Mouse (Mus musculus) hindbrain, embryonic 11.5 days (tissue): ENCODE data around the gene Mc1r. TPM values are rescaled to one million over a fixed set of nuclear protein-coding genes. Genes with fewer than 3 reads are reported as not detected.
A peak's percentile ranks its signal among the peaks of the same experiment; 100 is the strongest.

Experiments used
- ATAC-seq: fragments of 200-750 bp; cut with Nextera tagmentation; 2 replicates; pipeline ENCODE4 v1.8.0; 2017; ENCODE audit warnings: mild to moderate bottlenecking, moderate TSS enrichment, moderate library complexity; ENCODE audit not compliant: low FRiP score
- DNase-seq: peaks from one replicate; pipeline ENCODE4 v3.0.0-alpha.2; 2015; ENCODE audit warnings: low spot score
- H3K27ac ChIP-seq: fragments of 300-500 bp; sonication (generic); 2 replicates; pipeline ENCODE4 v1.5.1; 2014; ENCODE audit warnings: mild to moderate bottlenecking, low read depth, low read length
- H3K27me3 ChIP-seq: fragments of 300-500 bp; sonication (generic); 2 replicates; pipeline ENCODE4 v1.6.1; 2014; ENCODE audit warnings: mild to moderate bottlenecking, low read length, moderate library complexity, mixed read lengths; ENCODE audit not compliant: control insufficient read depth, insufficient read depth
- H3K36me3 ChIP-seq: fragments of 300-500 bp; sonication (generic); 2 replicates; pipeline ENCODE4 v1.6.1; 2014; ENCODE audit warnings: mild to moderate bottlenecking, low read length, moderate library complexity, mixed read lengths; ENCODE audit not compliant: control insufficient read depth, insufficient read depth
- H3K4me1 ChIP-seq: fragments of 300-500 bp; sonication (generic); replicated peaks from 2 replicates; pipeline ENCODE4 v1.6.1; 2014; ENCODE audit warnings: low read length, mixed read lengths; ENCODE audit not compliant: control insufficient read depth, insufficient read depth
- H3K4me2 ChIP-seq: fragments of 300-500 bp; sonication (generic); replicated peaks from 2 replicates; pipeline ENCODE4 v1.6.1; 2014; ENCODE audit warnings: mild to moderate bottlenecking, low read depth, low read length
- H3K4me3 ChIP-seq: fragments of 300-500 bp; sonication (generic); 2 replicates; pipeline ENCODE4 v1.5.1; 2014; ENCODE audit warnings: low read depth, low read length
- H3K9ac ChIP-seq: fragments of 300-500 bp; sonication (generic); 2 replicates; pipeline ENCODE4 v1.6.1; 2014; ENCODE audit warnings: low read depth, low read length
- H3K9me3 ChIP-seq: fragments of 300-500 bp; sonication (generic); 2 replicates; pipeline ENCODE4 v1.6.1; 2016; ENCODE audit warnings: low read length; ENCODE audit not compliant: control insufficient read depth
- WGBS: fragments of 180-500 bp; shearing (Covaris S2); extraction: QIAGEN DNeasy Blood & Tissue Kit; methylation state at CpG from one replicate; pipeline ENCODE4 v1.1.7; 2014; 5-methylcytosine and 5-hydroxymethylcytosine counted together
- polyA plus RNA-seq: library from polyadenylated mRNA; unstranded; fragments of >200 nt; fragmentation: Nextera tagmentation; extraction: Ambion mirVana; gene quantifications from 2 replicates; pipeline ENCODE4 v1.2.1, GENCODE M21; 2014

Mc1r gene
- polyA plus RNA-seq, 1 experiment from 2014 or later, result 0.49 TPM

DNA sequence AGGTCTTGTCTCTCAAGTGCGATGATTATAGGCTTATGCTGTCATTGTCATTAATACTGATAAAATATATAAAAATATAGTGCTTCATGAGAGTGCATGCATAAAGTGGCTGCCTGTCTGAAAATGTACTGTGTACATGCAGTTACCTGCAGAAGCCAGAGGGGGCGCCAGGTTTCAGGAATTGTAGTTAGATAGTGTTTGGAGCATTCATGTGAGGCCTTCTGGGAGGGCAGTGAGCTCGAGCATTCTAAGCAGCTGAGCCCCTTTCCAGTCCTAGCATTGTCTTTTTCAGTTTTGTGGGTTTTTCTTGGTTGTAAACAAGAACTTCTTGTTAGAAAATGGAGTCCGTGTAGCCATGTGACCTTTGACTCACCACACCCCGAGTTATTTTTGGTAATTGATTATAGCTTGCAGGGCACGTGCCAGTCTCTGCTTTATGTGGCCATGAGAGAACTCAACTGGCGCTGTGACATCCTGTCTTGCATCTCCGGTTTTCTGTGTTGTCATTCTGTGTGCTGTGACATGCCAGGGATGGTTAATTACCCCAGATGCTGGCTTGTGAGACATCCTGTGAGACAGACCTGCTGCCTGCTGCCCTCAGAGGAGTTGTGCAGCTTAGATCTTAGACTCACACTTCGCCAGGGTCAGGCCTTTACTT, 21.9 kb upstream of the Mc1r start:
- WGBS, result 73% methylated on average over 9 of the region's 9 CpGs
- H3K27ac ChIP-seq, result no peak overlapping the region
- H3K9me3 ChIP-seq, result no peaks in the 10 kb centered on the region
- DNase-seq, result peak; percentile 65
- ATAC-seq, result no peak
- H3K36me3 ChIP-seq, result peaks cover 12% of the 10 kb centered on the region; the same call in 1 of the 2 replicates
- H3K4me3 ChIP-seq, result no peak overlapping the region
- H3K4me1 ChIP-seq, result no peaks in the 10 kb centered on the region
- H3K27me3 ChIP-seq, result no peaks in the 10 kb centered on the region
- no peak overlapping the region for H3K4me2 ChIP-seq
- no peak overlapping the region for H3K9ac ChIP-seq

DNA sequence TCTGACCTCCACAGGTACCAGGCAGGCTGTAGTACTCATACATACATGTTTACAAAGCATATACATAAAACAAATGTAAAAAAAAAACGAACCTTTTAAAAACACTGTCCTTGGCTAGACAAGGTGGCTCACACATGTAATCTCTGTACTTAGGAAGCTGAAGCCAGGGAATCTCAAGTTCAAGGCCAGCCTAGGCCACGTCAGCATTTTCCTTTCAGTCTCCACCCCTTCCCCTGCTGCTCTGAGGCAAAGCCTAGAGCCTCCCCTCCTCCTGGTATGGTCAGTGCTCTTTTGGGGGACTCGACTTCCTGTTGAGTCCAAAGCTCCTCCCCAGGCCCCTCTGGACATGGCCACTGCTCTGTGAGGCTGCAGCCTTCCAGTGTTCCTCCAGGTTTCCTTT, 19.9 kb upstream of the Mc1r start:
- Histone ChIP-seq H3K4me3 (no peak overlapping the region), H3K9ac (no peak overlapping the region), H3K27me3 (no peaks in the 10 kb centered on the region), H3K9me3 (no peaks in the 10 kb centered on the region), H3K36me3 (peaks cover 25% of the 10 kb centered on the region), H3K4me2 (no peak overlapping the region), H3K27ac (no peak overlapping the region), H3K4me1 (no peaks in the 10 kb centered on the region)
- DNase-seq (no peak), ATAC-seq (no peak)
- WGBS, result 88% methylated on average over 3 of the region's 3 CpGs

DNA sequence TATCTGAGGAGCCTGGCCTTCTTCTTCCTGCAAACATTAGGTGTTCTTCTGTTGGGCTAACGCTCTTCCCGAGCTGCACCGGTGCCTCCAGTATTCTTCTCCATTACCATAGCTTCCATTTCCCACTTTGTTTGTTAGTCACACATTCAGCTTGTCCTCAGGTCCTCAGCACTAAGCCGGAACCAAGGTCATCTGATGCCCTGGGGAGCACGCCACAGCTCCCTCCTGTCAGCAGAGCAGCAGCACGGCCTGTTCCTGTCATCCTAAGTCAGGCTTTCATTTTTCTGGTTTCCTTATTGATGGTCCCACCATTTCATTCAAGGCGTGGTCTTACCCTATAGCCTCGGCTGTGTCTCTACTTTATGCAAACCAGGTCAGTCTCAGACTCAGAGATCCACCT, 19.1 kb upstream of the Mc1r start:
- no peak overlapping the region for H3K4me3 ChIP-seq
- H3K4me1 ChIP-seq, result no peaks in the 10 kb centered on the region
- H3K27ac ChIP-seq, result no peak overlapping the region
- 94% methylated on average over 8 of the region's 8 CpGs for WGBS
- ATAC-seq (no peak), DNase-seq (no peak)
- H3K4me2 ChIP-seq, result no peak overlapping the region
- H3K36me3 ChIP-seq, result peaks cover 23% of the 10 kb centered on the region
- no peaks in the 10 kb centered on the region for H3K27me3 ChIP-seq
- no peaks in the 10 kb centered on the region for H3K9me3 ChIP-seq
- no peak overlapping the region for H3K9ac ChIP-seq

DNA sequence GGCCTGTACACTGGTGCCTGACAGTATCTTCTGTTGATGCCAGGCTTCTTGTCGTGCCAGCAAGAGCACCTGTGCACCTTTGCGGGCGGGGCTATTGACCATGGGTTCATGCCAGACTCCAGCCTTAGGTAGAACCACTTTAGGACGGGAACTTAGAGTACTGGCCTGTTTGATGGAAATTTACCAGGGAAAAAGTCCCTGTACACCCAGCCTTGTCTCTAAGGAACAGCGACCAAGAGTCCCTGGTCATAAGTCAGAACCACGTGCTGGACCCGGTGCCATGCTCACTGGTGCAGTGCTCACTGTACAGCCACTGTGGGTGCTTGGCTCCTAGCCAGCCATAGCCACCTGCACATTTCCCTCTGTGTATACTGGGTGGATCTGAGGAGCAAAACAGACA, 17.9 kb upstream of the Mc1r start:
- Histone ChIP-seq H3K27me3 (no peaks in the 10 kb centered on the region), H3K4me3 (no peak overlapping the region), H3K4me2 (no peak overlapping the region), H3K9me3 (no peaks in the 10 kb centered on the region), H3K27ac (no peak overlapping the region), H3K36me3 (peaks cover 22% of the 10 kb centered on the region), H3K4me1 (no peaks in the 10 kb centered on the region), H3K9ac (no peak overlapping the region)
- WGBS, result 96% methylated on average over 7 of the region's 7 CpGs
- ATAC-seq (no peak), DNase-seq (no peak)

DNA sequence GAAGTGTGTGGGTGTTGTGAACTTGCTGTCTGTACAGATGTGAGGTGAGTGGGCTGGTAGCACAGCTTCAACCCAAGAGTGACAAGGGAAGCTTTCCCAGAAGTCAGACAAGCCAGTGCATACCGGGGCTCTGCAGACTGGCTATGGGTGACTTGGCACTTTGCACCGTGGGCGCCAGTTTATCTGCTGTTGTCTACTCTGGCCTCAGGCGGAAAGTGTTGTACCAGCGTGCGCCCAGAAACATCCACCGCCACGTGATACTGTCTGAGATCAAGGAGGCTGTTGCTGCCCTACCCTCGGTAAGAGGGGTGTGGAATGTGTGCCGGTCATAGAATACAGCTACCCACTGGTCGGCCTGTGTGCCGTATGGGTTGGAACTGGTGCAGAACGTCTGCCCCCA, 8.6 kb upstream of the Mc1r start:
- no peaks in the 10 kb centered on the region; the same call in 1 of the 2 replicates for H3K4me1 ChIP-seq
- WGBS, result 96% methylated on average over 13 of the region's 13 CpGs
- no peaks in the 10 kb centered on the region for H3K9me3 ChIP-seq
- H3K36me3 ChIP-seq, result peaks cover 20% of the 10 kb centered on the region
- no peak overlapping the region for H3K4me3 ChIP-seq
- ATAC-seq (no peak), DNase-seq (no peak)
- H3K27me3 ChIP-seq, result no peaks in the 10 kb centered on the region
- H3K4me2 ChIP-seq, result no peak overlapping the region
- H3K27ac ChIP-seq, result no peak overlapping the region
- H3K9ac ChIP-seq, result no peak overlapping the region

DNA sequence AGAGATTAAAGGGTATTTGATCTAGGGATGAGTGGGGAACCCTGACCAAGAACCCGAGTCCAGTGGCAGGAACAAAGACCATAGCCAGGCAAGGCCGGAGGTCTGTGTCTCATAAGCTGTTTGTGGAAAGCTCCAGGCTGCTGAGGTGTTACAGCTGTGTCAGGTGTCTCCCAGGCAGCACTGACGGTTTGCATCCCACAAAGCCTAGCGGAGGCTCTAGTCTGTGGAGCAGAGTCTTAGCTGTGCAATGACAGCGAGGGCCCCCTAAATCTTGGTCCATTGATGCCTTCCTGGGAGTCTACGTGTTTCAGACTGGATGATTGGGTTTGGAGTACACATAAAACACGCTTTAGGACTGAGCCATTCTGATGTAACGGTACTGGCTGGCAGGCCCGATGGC, 5.0 kb upstream of the Mc1r start:
- H3K27ac ChIP-seq, result no peak overlapping the region
- H3K4me1 ChIP-seq, result no peaks in the 10 kb centered on the region; the same call in 1 of the 2 replicates
- no peak for DNase-seq
- WGBS, result 90% methylated on average over 9 of the region's 9 CpGs
- H3K36me3 ChIP-seq, result peaks cover 8% of the 10 kb centered on the region
- no peak overlapping the region for H3K9ac ChIP-seq
- no peaks in the 10 kb centered on the region for H3K27me3 ChIP-seq
- no peak overlapping the region for H3K4me2 ChIP-seq
- no peaks in the 10 kb centered on the region for H3K9me3 ChIP-seq
- no peak overlapping the region for H3K4me3 ChIP-seq
- ATAC-seq, result no peak

DNA sequence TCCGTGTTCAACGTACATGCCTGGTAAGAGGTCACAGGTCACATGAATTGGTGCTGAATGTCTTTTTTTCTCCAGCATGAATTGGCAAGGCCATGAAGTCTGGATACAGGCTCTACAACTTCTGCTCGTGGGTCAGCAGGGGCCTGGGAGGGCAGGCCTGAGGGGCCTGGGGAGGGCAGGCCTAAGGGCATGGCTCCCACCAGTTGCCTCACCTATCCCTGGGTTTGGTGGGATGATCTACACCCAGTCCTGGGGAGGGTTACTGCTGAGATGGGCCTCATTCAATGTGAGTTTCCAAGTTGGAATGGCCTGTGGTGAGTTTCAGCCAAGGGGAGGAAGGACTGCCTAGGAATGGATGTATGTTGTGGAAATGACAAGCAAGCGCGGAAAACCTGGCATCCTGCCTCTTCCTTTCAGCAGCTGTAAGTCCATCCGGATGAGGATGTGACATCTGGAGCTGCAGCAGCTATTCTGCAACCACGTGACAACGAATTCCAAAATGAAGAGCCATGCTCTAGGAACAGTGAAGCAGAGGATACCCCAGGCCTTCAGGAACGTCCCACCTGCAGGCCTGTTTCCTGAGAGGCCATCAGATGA, 4.1 kb upstream of the Mc1r start:
- ATAC-seq (no peak), DNase-seq (no peak)
- Histone ChIP-seq H3K27me3 (no peaks in the 10 kb centered on the region), H3K4me2 (no peak overlapping the region), H3K4me1 (no peaks in the 10 kb centered on the region; the same call in 1 of the 2 replicates), H3K4me3 (no peak overlapping the region), H3K9me3 (no peaks in the 10 kb centered on the region), H3K27ac (no peak overlapping the region), H3K36me3 (peaks cover 2% of the 10 kb centered on the region), H3K9ac (no peak overlapping the region)
- 93% methylated on average over 9 of the region's 9 CpGs for WGBS

DNA sequence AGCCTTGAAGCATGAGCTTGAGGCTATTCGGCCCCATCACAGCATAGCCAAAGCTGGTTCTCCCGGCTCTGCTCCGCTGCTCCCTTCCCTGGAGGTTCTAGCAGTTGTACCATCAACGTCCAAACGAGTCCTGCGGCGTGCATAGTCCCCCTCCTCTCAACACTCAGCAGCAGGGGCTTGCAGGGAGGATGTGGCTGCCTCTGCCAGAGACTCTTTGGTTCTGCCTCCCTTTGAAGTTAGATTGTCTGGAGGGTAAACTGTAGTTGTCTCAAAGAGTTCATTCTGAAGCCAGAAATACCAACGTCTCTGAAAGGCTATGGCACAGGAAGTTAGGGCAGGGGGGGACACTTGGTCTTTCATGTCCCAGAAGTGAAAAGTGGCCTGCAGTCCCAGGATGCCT, 2.4 kb upstream of the Mc1r start:
- H3K27ac ChIP-seq, result 0 out of 2 replicates have a peak overlapping the region, but pooled peaks have one; percentile 47
- H3K9ac ChIP-seq, result no peak overlapping the region; the same call in 1 of the 2 replicates
- peaks cover 2% of the 10 kb centered on the region; the same call in 1 of the 2 replicates for H3K36me3 ChIP-seq
- peak; percentile 2 for DNase-seq
- H3K9me3 ChIP-seq, result no peaks in the 10 kb centered on the region
- no peak overlapping the region for H3K4me2 ChIP-seq
- no peaks in the 10 kb centered on the region for H3K27me3 ChIP-seq
- no peak for ATAC-seq
- no peak overlapping the region for H3K4me3 ChIP-seq
- WGBS, result 51% methylated on average over 8 of the region's 8 CpGs
- no peaks in the 10 kb centered on the region; the same call in none of the 2 replicates for H3K4me1 ChIP-seq

DNA sequence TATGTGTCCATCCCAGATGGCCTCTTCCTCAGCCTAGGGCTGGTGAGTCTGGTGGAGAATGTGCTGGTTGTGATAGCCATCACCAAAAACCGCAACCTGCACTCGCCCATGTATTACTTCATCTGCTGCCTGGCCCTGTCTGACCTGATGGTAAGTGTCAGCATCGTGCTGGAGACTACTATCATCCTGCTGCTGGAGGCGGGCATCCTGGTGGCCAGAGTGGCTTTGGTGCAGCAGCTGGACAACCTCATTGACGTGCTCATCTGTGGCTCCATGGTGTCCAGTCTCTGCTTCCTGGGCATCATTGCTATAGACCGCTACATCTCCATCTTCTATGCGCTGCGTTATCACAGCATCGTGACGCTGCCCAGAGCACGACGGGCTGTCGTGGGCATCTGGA, 705 bp downstream of the Mc1r start:
- Histone ChIP-seq H3K9ac (no peak overlapping the region), H3K9me3 (no peaks in the 10 kb centered on the region), H3K36me3 (no peaks in the 10 kb centered on the region), H3K27me3 (peaks cover 7% of the 10 kb centered on the region; the same call in 1 of the 2 replicates), H3K4me3 (no peak overlapping the region), H3K4me2 (no peak overlapping the region), H3K4me1 (no peaks in the 10 kb centered on the region; the same call in none of the 2 replicates), H3K27ac (no peak overlapping the region)
- no peak for ATAC-seq
- no peak for DNase-seq
- 95% methylated on average over 13 of the region's 13 CpGs for WGBS
